Mouse (Mus musculus) neural tube, embryonic 14.5 days (tissue): ENCODE results near the gene Gm11037. TPM values are rescaled to one million over a fixed set of nuclear protein-coding genes. Genes with fewer than 3 reads are reported as not detected.

ENCODE experiments used
- ATAC-seq: fragments of 200-750 bp; cut with Nextera tagmentation; 2 replicates; pipeline ENCODE4 v1.8.0; 2017; ENCODE audit warnings: low read depth, mild to moderate bottlenecking, moderate TSS enrichment, moderate library complexity
- H3K27ac ChIP-seq: fragments of 300-500 bp; sonication (generic); 2 replicates; pipeline ENCODE4 v1.5.1; 2014; ENCODE audit warnings: low read depth, mild to moderate bottlenecking, control low read depth, low read length, moderate library complexity, mixed read lengths
- H3K27me3 ChIP-seq: fragments of 300-500 bp; sonication (generic); 2 replicates; pipeline ENCODE4 v1.6.1; 2014; ENCODE audit warnings: low read length; ENCODE audit not compliant: control insufficient read depth, insufficient read depth
- H3K36me3 ChIP-seq: fragments of 300-500 bp; sonication (generic); 2 replicates; pipeline ENCODE4 v1.6.1; 2014; ENCODE audit warnings: low read length, mixed read lengths; ENCODE audit not compliant: control insufficient read depth, insufficient read depth
- H3K4me1 ChIP-seq: fragments of 300-500 bp; sonication (generic); 2 replicates; pipeline ENCODE4 v1.6.1; 2014; ENCODE audit warnings: low read length; ENCODE audit not compliant: control insufficient read depth, insufficient read depth
- H3K4me2 ChIP-seq: fragments of 300-500 bp; sonication (generic); 2 replicates; pipeline ENCODE4 v1.6.1; 2014; ENCODE audit warnings: mild to moderate bottlenecking, low read depth, low read length, control low read depth
- H3K4me3 ChIP-seq: fragments of 300-500 bp; sonication (generic); 2 replicates; pipeline ENCODE4 v1.5.1; 2014; ENCODE audit warnings: low read depth, low read length, control low read depth, mixed read lengths
- H3K9ac ChIP-seq: fragments of 300-500 bp; sonication (generic); replicated peaks from 2 replicates; pipeline ENCODE4 v1.6.1; 2014; ENCODE audit warnings: low read depth, mild to moderate bottlenecking, control low read depth, low read length, mixed read lengths
- H3K9me3 ChIP-seq: fragments of 300-500 bp; sonication (generic); 2 replicates; pipeline ENCODE4 v1.6.1; 2016; ENCODE audit warnings: low read length; ENCODE audit not compliant: control insufficient read depth
- WGBS: fragments of 180-500 bp; shearing (Covaris S2); extraction: QIAGEN DNeasy Blood & Tissue Kit; methylation state at CpG from one replicate; pipeline ENCODE4 v1.1.7; 2014; 5-methylcytosine and 5-hydroxymethylcytosine counted together
- polyA plus RNA-seq: library from polyadenylated mRNA; unstranded; fragments of >200 nt; fragmentation: Nextera tagmentation; extraction: Ambion mirVana; gene quantifications from 2 replicates; pipeline ENCODE4 v1.2.1, GENCODE M21; 2014

The Gm11037 gene
- polyA plus RNA-seq, 1 experiment from 2014 or later = not detected

GRCm38 (mm10) chr2:131143007-131143780 is 9.9 kb downstream of the Gm11037 start:
- Histone ChIP-seq H3K4me2 (no peak overlapping the region), H3K4me1 (no peaks in the 10 kb centered on the region), H3K4me3 (no peak overlapping the region), H3K27ac (no peak overlapping the region), H3K9me3 (no peaks in the 10 kb centered on the region), H3K9ac (no peak overlapping the region), H3K36me3 (peaks cover 27% of the 10 kb centered on the region), H3K27me3 (no peaks in the 10 kb centered on the region)
- 64% methylated on average over 22 of the region's 22 CpGs for WGBS
- ATAC-seq = no peak

GRCm38 (mm10) chr2:131145121-131145520 is 11.8 kb downstream of the Gm11037 start:
- Histone ChIP-seq H3K4me2 (no peak overlapping the region), H3K9me3 (no peaks in the 10 kb centered on the region), H3K27ac (no peak overlapping the region), H3K27me3 (no peaks in the 10 kb centered on the region), H3K36me3 (peaks cover 34% of the 10 kb centered on the region), H3K4me1 (no peaks in the 10 kb centered on the region), H3K4me3 (no peak overlapping the region), H3K9ac (no peak overlapping the region)
- ATAC-seq = no peak
- 65% methylated on average over 13 of the region's 13 CpGs for WGBS

- H3K36me3 ChIP-seq = peaks cover 34% of the 10 kb centered on the region
- H3K4me3 ChIP-seq = no peak overlapping the region
- H3K27ac ChIP-seq = no peak overlapping the region
- 96% methylated on average over 2 of the region's 2 CpGs for WGBS
- H3K27me3 ChIP-seq = no peaks in the 10 kb centered on the region
- no peaks in the 10 kb centered on the region for H3K9me3 ChIP-seq
- no peak overlapping the region for H3K4me2 ChIP-seq
- H3K4me1 ChIP-seq = no peaks in the 10 kb centered on the region
- no peak for ATAC-seq
- H3K9ac ChIP-seq = no peak overlapping the region
These were observed 12.2 kb downstream of the Gm11037 start for GRCm38 (mm10) chr2:131145536-131145935.

- Histone ChIP-seq H3K27me3 (no peaks in the 10 kb centered on the region), H3K9ac (no peak overlapping the region), H3K36me3 (peaks cover 38% of the 10 kb centered on the region), H3K4me2 (no peak overlapping the region), H3K4me1 (no peaks in the 10 kb centered on the region), H3K4me3 (no peak overlapping the region), H3K27ac (no peak overlapping the region), H3K9me3 (no peaks in the 10 kb centered on the region)
- 90% methylated on average over 21 of the region's 21 CpGs for WGBS
- ATAC-seq = no peak
These were observed 13.1 kb downstream of the Gm11037 start for GRCm38 (mm10) chr2:131146193-131147042.

GRCm38 (mm10) chr2:131147043-131147365 is 13.7 kb downstream of the Gm11037 start:
- WGBS = 95% methylated on average over 8 of the region's 8 CpGs
- no peak overlapping the region for H3K27ac ChIP-seq
- no peak for ATAC-seq
- H3K4me1 ChIP-seq = no peaks in the 10 kb centered on the region
- H3K27me3 ChIP-seq = no peaks in the 10 kb centered on the region
- no peak overlapping the region for H3K4me3 ChIP-seq
- no peaks in the 10 kb centered on the region for H3K9me3 ChIP-seq
- no peak overlapping the region for H3K9ac ChIP-seq
- H3K4me2 ChIP-seq = no peak overlapping the region
- H3K36me3 ChIP-seq = peaks cover 43% of the 10 kb centered on the region

GRCm38 (mm10) chr2:131148353-131149253 is 15.3 kb downstream of the Gm11037 start:
- Histone ChIP-seq H3K27me3 (no peaks in the 10 kb centered on the region), H3K9ac (no peak overlapping the region), H3K4me2 (no peak overlapping the region), H3K4me1 (no peaks in the 10 kb centered on the region), H3K9me3 (no peaks in the 10 kb centered on the region), H3K4me3 (no peak overlapping the region), H3K27ac (no peak overlapping the region), H3K36me3 (peaks cover 48% of the 10 kb centered on the region)
- no peak for ATAC-seq
- WGBS = 88% methylated on average over 8 of the region's 8 CpGs

- WGBS = 91% methylated on average over 3 of the region's 3 CpGs
- Histone ChIP-seq H3K36me3 (peaks cover 47% of the 10 kb centered on the region), H3K9ac (no peak overlapping the region), H3K4me1 (no peaks in the 10 kb centered on the region), H3K27me3 (no peaks in the 10 kb centered on the region), H3K4me2 (no peak overlapping the region), H3K4me3 (no peak overlapping the region), H3K27ac (no peak overlapping the region), H3K9me3 (no peaks in the 10 kb centered on the region)
- ATAC-seq = no peak
These were observed 15.9 kb downstream of the Gm11037 start for GRCm38 (mm10) chr2:131149254-131149578.

- H3K9me3 ChIP-seq = no peaks in the 10 kb centered on the region
- ATAC-seq = no peak
- peaks cover 3% of the 10 kb centered on the region; the same call in 1 of the 2 replicates for H3K4me1 ChIP-seq
- H3K36me3 ChIP-seq = peaks cover 36% of the 10 kb centered on the region
- no peak overlapping the region for H3K4me3 ChIP-seq
- H3K4me2 ChIP-seq = no peak overlapping the region
- no peak overlapping the region for H3K27ac ChIP-seq
- no peaks in the 10 kb centered on the region for H3K27me3 ChIP-seq
- WGBS = 94% methylated on average over 7 of the region's 7 CpGs
- no peak overlapping the region for H3K9ac ChIP-seq
These were observed 19.0 kb downstream of the Gm11037 start for GRCm38 (mm10) chr2:131152166-131152730.
